Mouse (Mus musculus) liver, embryonic 14.5 days (tissue): Measurements from ENCODE around the gene Atad1. TPM values are rescaled to one million over a fixed set of nuclear protein-coding genes. Genes with fewer than 3 reads are reported as not detected.
A peak's percentile ranks its signal among the peaks of the same experiment; 100 is the strongest.

ENCODE experiments used
- ATAC-seq: fragments of 200-750 bp; cut with Nextera tagmentation; 2 replicates; pipeline ENCODE4 v1.8.0; 2017; ENCODE audit warnings: moderate number of reproducible peaks, mild to moderate bottlenecking, moderate library complexity; ENCODE audit not compliant: insufficient read depth
- DNase-seq, 3 experiments: peaks; one replicate each; pipeline ENCODE4 v3.0.0-alpha.2; 2012 to 2013; ENCODE audit warnings: low read depth in 3 of 3, low spot score in 3 of 3
- H3K27ac ChIP-seq: fragments of 300-500 bp; sonication (generic); 2 replicates; pipeline ENCODE4 v1.5.1; 2014; ENCODE audit warnings: moderate library complexity, mild to moderate bottlenecking, control low read depth, inconsistent platforms
- H3K27me3 ChIP-seq: fragments of 300-500 bp; sonication (generic); 2 replicates; pipeline ENCODE4 v1.6.1; 2014; ENCODE audit warnings: mild to moderate bottlenecking, low read length, moderate library complexity; ENCODE audit not compliant: control insufficient read depth, insufficient read depth
- H3K36me3 ChIP-seq: fragments of 300-500 bp; sonication (generic); replicated peaks from 2 replicates; pipeline ENCODE4 v1.6.1; 2014; ENCODE audit warnings: low read depth; ENCODE audit not compliant: control insufficient read depth, insufficient read depth
- H3K4me1 ChIP-seq, 2 experiments: fragments of 200-500 bp in 1 of 2; fragments of 300-500 bp in 1 of 2; sonication (generic) in 1 of 2; replicated peaks; 2 replicates each; pipeline ENCODE4 v1.6.1; 2012 to 2014; ENCODE audit warnings: antibody characterized with exemption in 1 of 2, inconsistent platforms in 1 of 2, low read length in 1 of 2; ENCODE audit not compliant: control insufficient read depth in 2 of 2, insufficient read depth in 2 of 2
- H3K4me2 ChIP-seq: fragments of 300-500 bp; sonication (generic); 2 replicates; pipeline ENCODE4 v1.6.1; 2014; ENCODE audit warnings: low read depth, mild to moderate bottlenecking, control low read depth, moderate library complexity
- H3K4me3 ChIP-seq, 2 experiments: fragments of 200-500 bp in 1 of 2; fragments of 300-500 bp in 1 of 2; sonication (generic) in 1 of 2; 2 replicates each; pipeline ENCODE4 v1.5.1; 2012 to 2014; ENCODE audit warnings: low read depth in 2 of 2, low read length in 2 of 2, mild to moderate bottlenecking in 2 of 2, control low read depth in 1 of 2, inconsistent platforms in 1 of 2, moderate library complexity in 1 of 2; ENCODE audit not compliant: insufficient read depth in 1 of 2
- H3K9ac ChIP-seq: fragments of 300-500 bp; sonication (generic); replicated peaks from 2 replicates; pipeline ENCODE4 v1.6.1; 2014; ENCODE audit warnings: mild to moderate bottlenecking, control low read depth, moderate library complexity
- H3K9me3 ChIP-seq: fragments of 300-500 bp; sonication (generic); 2 replicates; pipeline ENCODE4 v1.6.1; 2016; ENCODE audit warnings: low read length, mixed read lengths; ENCODE audit not compliant: control insufficient read depth
- CTCF ChIP-seq: IDR thresholded peaks from 2 replicates; pipeline ENCODE4 v1.5.1; 2016; ENCODE audit warnings: antibody characterized with exemption, low read depth, control low read depth
- EP300 ChIP-seq: IDR thresholded peaks from 2 replicates; pipeline ENCODE4 v1.6.1; 2016; ENCODE audit warnings: antibody characterized with exemption, low read depth
- WGBS: fragments of 180-500 bp; shearing (Covaris S2); extraction: QIAGEN DNeasy Blood & Tissue Kit; methylation state at CpG from one replicate; pipeline ENCODE4 v1.1.7; 2014; ENCODE audit not compliant: insufficient replicate concordance; 5-methylcytosine and 5-hydroxymethylcytosine counted together
- polyA plus RNA-seq, 2 experiments: library from polyadenylated mRNA; depleted of rRNA in 1 of 2; stranded (reverse) in 1 of 2; unstranded in 1 of 2; fragments of >200 nt; fragmentation: Nextera tagmentation in 1 of 2; extraction: Ambion mirVana in 1 of 2; gene quantifications; 2 replicates each; pipeline versions ENCODE4 v1.2.1 to v1.2.3; 2012 to 2014

Atad1 gene
- polyA plus RNA-seq, 2 experiments: 9.9 to 20.9 TPM

DNA sequence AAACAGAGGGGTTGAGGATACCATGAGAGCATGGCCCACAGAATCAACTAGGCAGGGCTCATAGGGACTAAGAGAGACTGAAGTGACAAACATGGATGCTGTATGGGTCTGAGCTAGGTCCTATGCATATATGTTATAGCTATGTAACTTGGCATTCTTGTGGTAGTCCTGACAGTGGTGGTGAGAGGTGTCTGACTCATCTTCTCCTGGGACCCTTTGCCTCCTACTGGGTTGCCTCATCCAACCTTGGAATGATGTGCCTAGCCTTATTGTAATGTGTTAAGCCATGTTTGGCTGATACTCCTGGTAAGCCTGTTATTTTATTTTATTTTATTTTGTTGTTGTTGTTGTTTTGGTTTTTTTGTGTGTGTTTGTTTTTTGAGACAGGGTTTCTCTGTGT, 23.9 kb downstream of the Atad1 start:
- H3K4me2 ChIP-seq: no peak overlapping the region
- H3K36me3 ChIP-seq: no peaks in the 10 kb centered on the region
- H3K27me3 ChIP-seq: no peaks in the 10 kb centered on the region
- no peaks in the 10 kb centered on the region for H3K9me3 ChIP-seq
- ATAC-seq (no peak), DNase-seq (no peak)
- no peak overlapping the region for H3K9ac ChIP-seq
- no peak overlapping the region for H3K27ac ChIP-seq
- peaks cover 7 to 8% of the 10 kb centered on the region in 2 experiments for H3K4me1 ChIP-seq
- TF ChIP-seq CTCF: no peak
- TF ChIP-seq EP300: no peak
- no peak overlapping the region for H3K4me3 ChIP-seq

- no peak overlapping the region for H3K4me3 ChIP-seq
- no peak overlapping the region for H3K4me2 ChIP-seq
- TF ChIP-seq CTCF (peak; percentile 88), EP300 (no peak)
- H3K27me3 ChIP-seq: no peaks in the 10 kb centered on the region
- H3K27ac ChIP-seq: no peak overlapping the region
- ATAC-seq (no peak), DNase-seq (peak; percentile 39 to 47 (median 40))
- WGBS: 4% methylated on average over 3 of the region's 3 CpGs
- no peaks in the 10 kb centered on the region for H3K9me3 ChIP-seq
- H3K9ac ChIP-seq: no peak overlapping the region
- peaks cover 8 to 9% of the 10 kb centered on the region in 2 experiments for H3K4me1 ChIP-seq
- no peaks in the 10 kb centered on the region for H3K36me3 ChIP-seq
Observed at GRCm38 (mm10) chr19:32715201-32715600, 24.4 kb downstream of the Atad1 start.

- Histone ChIP-seq H3K36me3 (no peaks in the 10 kb centered on the region), H3K4me2 (no peak overlapping the region), H3K4me1 (peaks cover 8 to 9% of the 10 kb centered on the region in 2 experiments), H3K4me3 (no peak overlapping the region), H3K27me3 (no peaks in the 10 kb centered on the region), H3K9ac (no peak overlapping the region), H3K27ac (no peak overlapping the region), H3K9me3 (no peaks in the 10 kb centered on the region)
- ATAC-seq: no peak
- DNase-seq: no peak
- no peak for TF ChIP-seq CTCF
- no peak for TF ChIP-seq EP300
- WGBS: 76% methylated on average over 3 of the region's 3 CpGs
Observed at GRCm38 (mm10) chr19:32713471-32713870, 26.1 kb downstream of the Atad1 start.

GRCm38 (mm10) chr19:32712588-32713042, 27.0 kb downstream of the Atad1 start:
- Histone ChIP-seq H3K4me2 (peak overlapping the region; percentile 86), H3K27ac (peak overlapping the region; percentile 42; the same call in 1 of the 2 replicates), H3K27me3 (no peaks in the 10 kb centered on the region), H3K9me3 (no peaks in the 10 kb centered on the region), H3K36me3 (no peaks in the 10 kb centered on the region), H3K4me1 (peaks cover 8 to 9% of the 10 kb centered on the region in 2 experiments), H3K9ac (peak overlapping the region; percentile 68), H3K4me3 (peak overlapping the region; percentile 74 to 79)
- TF ChIP-seq EP300: no peak
- peak; percentile 58 for TF ChIP-seq CTCF
- 1% methylated on average over 11 of the region's 11 CpGs for WGBS
- ATAC-seq (peak; percentile 80), DNase-seq (peak; percentile 62 to 72 (median 65))

DNA sequence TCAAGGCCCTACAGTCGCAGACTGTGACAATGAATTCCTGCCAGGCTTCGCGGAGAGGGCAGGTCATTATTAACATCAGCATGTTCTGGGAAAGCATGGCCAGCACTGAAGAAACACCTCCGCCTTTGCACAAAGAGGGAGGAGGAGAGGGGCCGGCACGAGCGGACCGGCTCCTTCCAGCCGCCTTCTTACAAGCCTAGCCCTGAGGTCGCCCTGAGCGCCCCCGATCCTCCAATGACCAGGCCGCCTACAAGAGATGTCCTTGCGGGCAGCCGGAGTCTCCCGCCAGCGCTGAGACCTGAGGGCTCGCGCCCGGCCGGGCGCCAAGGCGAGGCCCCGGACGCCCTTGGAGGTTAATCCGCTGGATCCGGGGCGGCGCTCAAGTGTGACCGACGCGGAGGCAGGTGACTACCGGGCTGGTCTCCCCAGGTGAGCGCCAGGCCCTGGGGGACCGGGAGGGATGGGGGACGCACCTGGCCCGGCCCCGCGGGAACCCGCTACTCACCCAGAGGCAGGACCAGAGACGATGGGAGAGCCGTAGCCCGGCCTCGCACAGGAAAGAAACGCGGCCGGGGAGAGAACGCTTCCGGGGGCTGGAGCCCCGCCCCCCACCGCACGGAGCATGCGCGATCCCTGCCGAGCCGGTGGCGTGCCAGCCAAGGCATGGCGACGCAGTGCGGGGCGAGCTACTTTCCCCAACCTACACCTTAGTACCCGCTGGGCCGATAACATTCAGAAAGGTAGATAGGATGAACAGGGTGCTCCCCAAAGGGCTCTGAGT, 27.6 kb downstream of the Atad1 start:
- H3K9ac ChIP-seq: peak overlapping the region; percentile 68
- H3K9me3 ChIP-seq: no peaks in the 10 kb centered on the region
- no peaks in the 10 kb centered on the region for H3K27me3 ChIP-seq
- peak overlapping the region; percentile 42 for H3K27ac ChIP-seq
- H3K4me3 ChIP-seq: peak overlapping the region; percentile 74 to 79
- peak overlapping the region; percentile 86 for H3K4me2 ChIP-seq
- WGBS: under 1% methylated on average over 63 of the region's 63 CpGs
- peaks cover 8 to 9% of the 10 kb centered on the region in 2 experiments for H3K4me1 ChIP-seq
- DNase-seq: peak; percentile 57 to 67 (median 66)
- no peak for TF ChIP-seq CTCF
- peak; percentile 96 for ATAC-seq
- H3K36me3 ChIP-seq: no peaks in the 10 kb centered on the region
